Mouse (Mus musculus) liver, postnatal 0 days (tissue): ENCODE results near the gene Plekhg6. TPM values are rescaled to one million over a fixed set of nuclear protein-coding genes. Genes with fewer than 3 reads are reported as not detected.

Source experiments
- ATAC-seq: fragments of 200-750 bp; cut with Nextera tagmentation; 2 replicates; pipeline ENCODE4 v1.8.0; 2017; ENCODE audit warnings: mild to moderate bottlenecking, moderate library complexity
- DNase-seq: peaks from one replicate; pipeline ENCODE4 v3.0.0-alpha.2; 2016
- H3K27ac ChIP-seq: fragments of 300-500 bp; sonication (generic); 2 replicates; pipeline ENCODE4 v1.5.1; 2014; ENCODE audit warnings: antibody characterized with exemption, moderate library complexity, mild to moderate bottlenecking, low read depth
- H3K27me3 ChIP-seq: fragments of 300-500 bp; sonication (generic); 2 replicates; pipeline ENCODE4 v1.6.1; 2014; ENCODE audit warnings: low read length, control low read depth, mixed read lengths; ENCODE audit not compliant: insufficient read depth
- H3K36me3 ChIP-seq: fragments of 300-500 bp; sonication (generic); replicated peaks from 2 replicates; pipeline ENCODE4 v1.6.1; 2014; ENCODE audit warnings: mild to moderate bottlenecking, control low read depth, low read length, moderate library complexity, mixed read lengths; ENCODE audit not compliant: insufficient read depth
- H3K4me1 ChIP-seq: fragments of 300-500 bp; sonication (generic); 2 replicates; pipeline ENCODE4 v1.6.1; 2014; ENCODE audit warnings: antibody characterized with exemption, mild to moderate bottlenecking, control low read depth; ENCODE audit not compliant: insufficient read depth
- H3K4me2 ChIP-seq: fragments of 300-500 bp; sonication (generic); 2 replicates; pipeline ENCODE4 v1.6.1; 2014; ENCODE audit warnings: low read depth, mild to moderate bottlenecking, low read length, moderate library complexity, mixed read lengths
- H3K4me3 ChIP-seq: fragments of 300-500 bp; sonication (generic); 2 replicates; pipeline ENCODE4 v1.5.1; 2014; ENCODE audit warnings: low read depth, low read length
- H3K9ac ChIP-seq: fragments of 300-500 bp; sonication (generic); replicated peaks from 2 replicates; pipeline ENCODE4 v1.6.1; 2014; ENCODE audit warnings: mild to moderate bottlenecking, moderate library complexity
- H3K9me3 ChIP-seq: fragments of 300-500 bp; sonication (generic); 2 replicates; pipeline ENCODE4 v1.6.1; 2016; ENCODE audit warnings: mild to moderate bottlenecking, control low read depth, low read length, mixed read lengths
- CTCF ChIP-seq: sonication (generic); IDR thresholded peaks from 2 replicates; pipeline ENCODE4 v1.5.1; 2016; ENCODE audit warnings: antibody characterized with exemption, low read depth
- EP300 ChIP-seq: IDR thresholded peaks from 2 replicates; pipeline ENCODE4 v1.6.1; 2016; ENCODE audit warnings: antibody characterized with exemption, low read depth, mild to moderate bottlenecking
- WGBS: fragments of 180-500 bp; shearing (Covaris S2); extraction: QIAGEN DNeasy Blood & Tissue Kit; methylation state at CpG from one replicate; pipeline ENCODE4 v1.1.7; 2014; ENCODE audit not compliant: insufficient replicate concordance; 5-methylcytosine and 5-hydroxymethylcytosine counted together
- polyA plus RNA-seq: library from polyadenylated mRNA; unstranded; fragments of >200 nt; fragmentation: Nextera tagmentation; extraction: Ambion mirVana; gene quantifications from 2 replicates; pipeline ENCODE4 v1.2.1, GENCODE M21; 2015

Plekhg6 gene
- polyA plus RNA-seq, 1 experiment from 2014 or later = 1.2 TPM

- TF ChIP-seq EP300 (no peak), CTCF (no peak)
- Histone ChIP-seq H3K36me3 (no peaks in the 10 kb centered on the region), H3K9me3 (no peaks in the 10 kb centered on the region), H3K9ac (no peak overlapping the region), H3K27ac (no peak overlapping the region), H3K27me3 (no peaks in the 10 kb centered on the region), H3K4me1 (peaks cover 15% of the 10 kb centered on the region), H3K4me2 (no peak overlapping the region), H3K4me3 (no peak overlapping the region)
- ATAC-seq (no peak), DNase-seq (no peak)
- 63% methylated on average over 13 of the region's 13 CpGs for WGBS
These were observed 42.9 kb upstream of the Plekhg6 start for GRCm38 (mm10) chr6:125423507-125423906.

GRCm38 (mm10) chr6:125423099-125423498 is 42.5 kb upstream of the Plekhg6 start:
- Histone ChIP-seq H3K9me3 (no peaks in the 10 kb centered on the region), H3K4me1 (peaks cover 15% of the 10 kb centered on the region), H3K27me3 (no peaks in the 10 kb centered on the region), H3K4me3 (no peak overlapping the region), H3K9ac (no peak overlapping the region), H3K27ac (no peak overlapping the region), H3K4me2 (0 out of 2 replicates have a peak overlapping the region, but pooled peaks have one; percentile 62), H3K36me3 (no peaks in the 10 kb centered on the region)
- ATAC-seq = no peak
- TF ChIP-seq EP300 (no peak), CTCF (no peak)
- 38% methylated on average over 3 of the region's 3 CpGs for WGBS
- no peak for DNase-seq

- H3K9me3 ChIP-seq = no peaks in the 10 kb centered on the region
- ATAC-seq (peak; percentile 18; the same call in 1 of the 2 replicates), DNase-seq (peak; percentile 78)
- 18% methylated on average over 19 of the region's 20 CpGs for WGBS
- H3K4me1 ChIP-seq = peaks cover 15% of the 10 kb centered on the region
- no peak overlapping the region for H3K27ac ChIP-seq
- no peaks in the 10 kb centered on the region for H3K27me3 ChIP-seq
- no peak overlapping the region for H3K9ac ChIP-seq
- H3K36me3 ChIP-seq = no peaks in the 10 kb centered on the region
- 0 out of 2 replicates have a peak overlapping the region, but pooled peaks have one; percentile 22 for H3K4me3 ChIP-seq
- TF ChIP-seq CTCF = no peak
- no peak for TF ChIP-seq EP300
- H3K4me2 ChIP-seq = peak overlapping the region; percentile 62
These were observed 41.6 kb upstream of the Plekhg6 start for GRCm38 (mm10) chr6:125422051-125422822.

- no peak overlapping the region for H3K4me2 ChIP-seq
- H3K4me1 ChIP-seq = peaks cover 11% of the 10 kb centered on the region
- no peak overlapping the region for H3K9ac ChIP-seq
- no peak overlapping the region for H3K27ac ChIP-seq
- H3K9me3 ChIP-seq = no peaks in the 10 kb centered on the region
- TF ChIP-seq EP300 = no peak
- TF ChIP-seq CTCF = no peak
- 66% methylated on average over 16 of the region's 16 CpGs for WGBS
- H3K4me3 ChIP-seq = no peak overlapping the region
- no peaks in the 10 kb centered on the region for H3K27me3 ChIP-seq
- ATAC-seq = peak; percentile 84
- H3K36me3 ChIP-seq = no peaks in the 10 kb centered on the region
- DNase-seq = peak; percentile 46
These were observed 40.0 kb upstream of the Plekhg6 start for GRCm38 (mm10) chr6:125420458-125421063.

- WGBS = 13% methylated on average over 9 of the region's 9 CpGs
- peak; percentile 54 for ATAC-seq
- no peaks in the 10 kb centered on the region for H3K9me3 ChIP-seq
- no peaks in the 10 kb centered on the region for H3K36me3 ChIP-seq
- TF ChIP-seq CTCF (peak; percentile 90), EP300 (no peak)
- peak; percentile 87 for DNase-seq
- no peak overlapping the region for H3K27ac ChIP-seq
- no peaks in the 10 kb centered on the region for H3K27me3 ChIP-seq
- H3K9ac ChIP-seq = no peak overlapping the region
- no peak overlapping the region for H3K4me3 ChIP-seq
- H3K4me1 ChIP-seq = peaks cover 8% of the 10 kb centered on the region; the same call in 1 of the 2 replicates
- no peak overlapping the region for H3K4me2 ChIP-seq
These were observed 38.2 kb upstream of the Plekhg6 start for GRCm38 (mm10) chr6:125418744-125419143.

GRCm38 (mm10) chr6:125413326-125413725 is 32.7 kb upstream of the Plekhg6 start:
- Histone ChIP-seq H3K27me3 (no peaks in the 10 kb centered on the region), H3K9ac (no peak overlapping the region), H3K4me3 (no peak overlapping the region), H3K4me1 (peaks cover 10% of the 10 kb centered on the region), H3K4me2 (no peak overlapping the region), H3K27ac (no peak overlapping the region), H3K9me3 (no peaks in the 10 kb centered on the region), H3K36me3 (no peaks in the 10 kb centered on the region)
- DNase-seq = no peak
- no peak for TF ChIP-seq CTCF
- no peak for TF ChIP-seq EP300
- no peak for ATAC-seq
- 76% methylated on average over 9 of the region's 9 CpGs for WGBS
